Mouse (Mus musculus) bone marrow macrophage, adult 2 months (primary cell): ENCODE data around the gene Mdk. TPM values are rescaled to one million over a fixed set of nuclear protein-coding genes. Genes with fewer than 3 reads are reported as not detected.
A peak's percentile ranks its signal among the peaks of the same experiment; 100 is the strongest.

Experiments
- H3K27ac ChIP-seq: 2 replicates; pipeline ENCODE4 v1.5.1; 2012; ENCODE audit warnings: low read depth, low read length; ENCODE audit not compliant: insufficient read depth
- H3K4me1 ChIP-seq: 2 replicates; pipeline ENCODE4 v1.6.1; 2012; ENCODE audit warnings: low read length; ENCODE audit not compliant: control insufficient read depth, insufficient read depth
- H3K4me3 ChIP-seq: 2 replicates; pipeline ENCODE4 v1.5.1; 2012; ENCODE audit warnings: mild to moderate bottlenecking, low read length, moderate library complexity; ENCODE audit not compliant: insufficient read depth
- CTCF ChIP-seq: IDR thresholded peaks from 2 replicates; pipeline ENCODE4 v1.5.1; 2012; ENCODE audit warnings: low read depth, mild to moderate bottlenecking, low read length, moderate library complexity
- POLR2A ChIP-seq: IDR thresholded peaks from 2 replicates; pipeline ENCODE4 v1.6.1; 2012; ENCODE audit warnings: mild to moderate bottlenecking, low read depth, low read length, borderline replicate concordance
- polyA plus RNA-seq: library from polyadenylated mRNA; stranded (reverse); fragments of >200 nt; gene quantifications from 2 replicates; pipeline ENCODE4 v1.2.4, GENCODE M21; 2012; ENCODE audit not compliant: missing spikeins, insufficient read depth, insufficient read length

Gene Mdk
- polyA plus RNA-seq, 1 experiment, result 3.4 TPM

DNA sequence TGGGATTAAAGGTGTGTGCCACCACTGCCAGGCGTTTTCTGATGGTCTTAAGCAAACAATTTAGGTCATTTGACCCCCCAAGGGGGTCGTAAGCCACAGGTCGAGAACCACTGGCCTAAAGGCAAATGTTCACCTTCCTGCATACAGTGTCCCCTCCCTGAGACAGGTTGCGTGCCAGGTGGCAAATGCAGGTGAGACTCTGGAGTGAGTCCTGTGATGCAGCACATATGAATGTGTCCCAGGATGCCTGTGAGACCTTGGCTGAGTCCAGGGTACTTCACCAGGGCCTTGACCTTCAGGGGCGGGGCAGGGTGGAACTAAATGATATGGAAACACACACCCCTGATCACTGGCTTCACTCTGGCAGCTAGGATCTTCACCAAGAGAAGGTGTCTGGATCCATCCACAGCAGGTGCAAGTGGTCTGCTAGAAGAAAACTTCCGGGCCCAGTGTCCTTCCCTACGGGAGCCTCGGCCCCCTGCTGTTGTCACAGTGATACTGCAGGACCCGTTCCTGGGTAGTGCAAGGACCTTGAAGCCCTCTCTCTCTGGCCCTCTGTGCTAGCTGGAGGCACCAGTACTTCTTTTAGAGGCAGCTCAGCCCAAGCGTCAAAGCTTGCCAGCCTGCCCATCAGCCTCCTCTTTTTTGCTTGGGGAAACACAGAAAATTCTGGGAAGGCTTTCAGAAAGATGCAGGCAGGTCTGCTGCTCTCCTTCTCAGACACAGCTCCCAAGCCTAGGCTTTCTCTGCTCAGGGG is 26.8 kb upstream of the Mdk start:
- TF ChIP-seq POLR2A, result no peak
- peak; percentile 39; the same call in 1 of the 2 replicates for TF ChIP-seq CTCF
- H3K4me1 ChIP-seq, result peaks cover 69% of the 10 kb centered on the region
- no peak overlapping the region for H3K27ac ChIP-seq
- H3K4me3 ChIP-seq, result no peak overlapping the region

DNA sequence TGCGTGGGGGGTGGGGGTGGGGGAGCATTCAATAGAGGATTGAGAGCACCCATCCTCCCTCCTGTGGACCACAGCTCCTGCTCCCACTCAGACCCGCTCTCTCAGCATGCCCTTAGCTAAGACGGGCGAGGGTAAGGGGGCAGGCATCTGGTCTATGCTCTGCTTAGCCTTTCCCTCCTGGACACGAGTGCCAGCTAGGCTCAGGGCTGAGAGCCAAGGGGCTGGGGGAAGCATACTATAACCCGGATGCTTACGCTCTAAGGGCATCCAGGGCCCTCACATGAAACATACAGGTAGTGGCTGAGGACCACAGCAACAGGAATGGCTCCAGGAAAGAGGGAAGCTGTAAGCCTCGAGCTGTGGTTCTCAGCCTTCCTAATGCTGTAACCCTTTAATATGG is 26.0 kb upstream of the Mdk start:
- Histone ChIP-seq H3K4me1 (peaks cover 77% of the 10 kb centered on the region), H3K4me3 (no peak overlapping the region), H3K27ac (no peak overlapping the region)
- TF ChIP-seq CTCF (no peak), POLR2A (no peak)

- H3K4me3 ChIP-seq, result no peak overlapping the region
Observed at GRCm38 (mm10) chr2:91957096-91957495, 25.0 kb upstream of the Mdk start.

DNA sequence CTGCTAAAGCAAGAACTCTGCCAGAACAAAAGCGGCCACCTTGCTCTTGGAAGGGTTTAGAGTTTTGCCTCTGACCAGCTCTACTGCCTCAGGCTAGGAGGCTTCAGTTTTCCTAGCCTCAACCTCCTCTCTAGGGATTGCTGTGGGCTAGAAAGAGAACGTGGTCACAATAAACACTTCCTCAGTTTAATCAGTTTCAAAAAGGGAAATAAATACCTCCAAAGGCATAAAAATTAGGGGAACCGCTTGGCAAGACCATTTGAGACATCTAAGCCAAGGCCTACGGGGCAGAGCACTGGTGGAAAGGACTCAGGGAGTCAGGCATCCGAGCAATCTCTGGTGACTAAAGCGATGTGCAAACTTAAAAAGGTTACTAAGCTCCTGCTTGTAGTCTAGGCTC is 23.8 kb upstream of the Mdk start:
- TF ChIP-seq CTCF (no peak), POLR2A (no peak)
- Histone ChIP-seq H3K4me3 (no peak overlapping the region), H3K27ac (peak overlapping the region; percentile 40), H3K4me1 (peaks cover 80% of the 10 kb centered on the region)

More at GRCm38 (mm10) chr2:91957096-91957495, 25.0 kb upstream of the Mdk start:
- peaks cover 82% of the 10 kb centered on the region for H3K4me1 ChIP-seq
- TF ChIP-seq CTCF, result no peak
- no peak for TF ChIP-seq POLR2A
- peak overlapping the region; percentile 6; the same call in 1 of the 2 replicates for H3K27ac ChIP-seq

DNA sequence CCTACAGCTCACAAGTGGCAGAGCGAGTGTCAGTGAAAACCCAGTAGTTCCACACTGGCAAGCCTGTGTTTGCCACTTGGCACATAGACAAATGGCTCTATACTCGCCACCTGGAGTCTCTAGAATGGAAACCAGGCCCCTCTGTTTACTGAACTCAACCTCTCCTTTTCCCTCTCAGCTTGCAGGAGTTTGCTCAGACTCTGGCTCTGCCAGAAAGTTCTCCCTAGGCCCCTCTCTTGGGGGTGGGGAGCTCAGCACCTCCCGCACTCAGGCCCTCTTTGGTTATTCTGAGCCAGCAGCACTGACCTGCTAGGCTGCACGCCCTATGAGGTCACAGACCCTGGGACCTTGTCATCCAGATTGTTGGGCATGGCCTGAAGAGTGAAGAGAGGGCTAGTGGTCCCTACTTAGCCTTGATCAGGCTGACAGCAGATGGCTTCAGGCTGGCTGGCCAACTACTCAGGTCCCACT is 23.1 kb upstream of the Mdk start:
- H3K4me3 ChIP-seq, result no peak overlapping the region
- peaks cover 79% of the 10 kb centered on the region for H3K4me1 ChIP-seq
- TF ChIP-seq POLR2A (no peak), CTCF (no peak)
- H3K27ac ChIP-seq, result no peak overlapping the region; the same call in 1 of the 2 replicates

DNA sequence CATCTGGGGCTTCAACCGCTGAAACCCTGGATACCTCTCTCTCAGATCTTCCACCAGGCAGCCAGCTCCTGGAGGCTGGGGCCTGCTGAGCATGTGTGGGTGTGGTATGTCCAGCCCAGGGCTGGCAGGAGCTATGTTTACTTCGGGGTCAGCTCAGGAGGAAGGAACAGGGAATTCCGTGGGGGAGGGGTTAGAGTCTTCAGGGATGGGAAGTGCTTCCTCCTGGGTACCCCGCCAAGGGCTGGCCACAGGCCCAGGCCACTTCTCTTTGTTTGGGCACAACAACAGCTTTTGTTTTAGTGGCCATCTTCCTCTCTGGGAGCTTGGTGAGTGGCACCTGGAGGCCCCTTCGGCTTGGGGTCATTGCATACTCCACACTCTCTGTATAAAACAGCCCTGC is 21.7 kb upstream of the Mdk start:
- H3K27ac ChIP-seq, result peak overlapping the region; percentile 59
- H3K4me3 ChIP-seq, result no peak overlapping the region
- peaks cover 73% of the 10 kb centered on the region for H3K4me1 ChIP-seq
- TF ChIP-seq CTCF (no peak), POLR2A (no peak)

DNA sequence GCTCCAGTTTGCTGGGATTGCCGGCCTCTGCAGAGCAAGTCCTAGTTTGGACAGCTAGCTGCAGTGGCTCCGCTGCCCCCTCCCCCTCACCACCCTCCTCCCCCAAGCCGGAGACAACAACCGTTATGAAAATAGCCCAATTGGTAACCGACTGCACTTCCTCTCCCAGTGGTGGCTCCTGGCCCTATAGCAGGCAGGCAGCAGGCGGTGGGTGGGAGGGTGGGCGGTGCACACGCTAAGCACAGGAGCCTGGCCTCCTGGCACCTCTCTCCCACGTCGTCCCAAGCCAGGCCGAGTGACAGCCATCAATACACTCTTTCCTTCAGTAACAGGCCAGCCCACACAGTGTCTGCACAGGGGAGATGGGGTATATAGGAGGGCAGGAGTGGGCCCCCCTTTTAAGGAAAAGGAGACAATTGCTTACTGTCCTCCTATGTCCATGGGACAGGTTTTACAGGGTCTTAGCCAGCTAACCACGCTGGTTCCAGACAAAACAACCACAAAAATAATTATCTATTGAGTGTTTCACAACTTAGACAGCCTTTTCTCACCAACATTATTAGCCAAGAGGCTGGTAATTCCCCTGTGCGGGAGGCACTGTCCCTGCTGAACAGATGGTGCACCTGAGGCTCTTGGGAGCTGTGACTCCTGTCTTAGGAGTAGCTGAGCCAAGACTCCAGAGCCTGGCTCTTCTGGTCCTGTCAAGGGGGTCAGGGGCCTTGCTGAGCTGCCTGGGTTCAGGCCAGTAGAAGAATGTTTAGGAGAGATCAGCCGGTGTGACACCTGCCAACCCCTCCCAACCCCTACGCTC is 18.4 kb upstream of the Mdk start:
- Histone ChIP-seq H3K4me3 (peak overlapping the region; percentile 55), H3K27ac (peak overlapping the region; percentile 92), H3K4me1 (peaks cover 69% of the 10 kb centered on the region)
- TF ChIP-seq POLR2A, result no peak
- TF ChIP-seq CTCF, result no peak

- H3K4me3 ChIP-seq, result peak overlapping the region; percentile 55
- H3K4me1 ChIP-seq, result peaks cover 61% of the 10 kb centered on the region
- H3K27ac ChIP-seq, result peak overlapping the region; percentile 92
- no peak for TF ChIP-seq POLR2A
- no peak for TF ChIP-seq CTCF
Observed at GRCm38 (mm10) chr2:91949411-91950274, 17.5 kb upstream of the Mdk start.

- TF ChIP-seq POLR2A (no peak), CTCF (no peak)
- H3K4me1 ChIP-seq, result peaks cover 55% of the 10 kb centered on the region
- H3K27ac ChIP-seq, result peak overlapping the region; percentile 92
- H3K4me3 ChIP-seq, result peak overlapping the region; percentile 55
Observed at GRCm38 (mm10) chr2:91948792-91949241, 16.7 kb upstream of the Mdk start.
